Mouse (Mus musculus): ENCODE measurements around the gene Kalrn.
A peak's percentile ranks its signal among the peaks of the same experiment; 100 is the strongest.

Gene Kalrn

DNA sequence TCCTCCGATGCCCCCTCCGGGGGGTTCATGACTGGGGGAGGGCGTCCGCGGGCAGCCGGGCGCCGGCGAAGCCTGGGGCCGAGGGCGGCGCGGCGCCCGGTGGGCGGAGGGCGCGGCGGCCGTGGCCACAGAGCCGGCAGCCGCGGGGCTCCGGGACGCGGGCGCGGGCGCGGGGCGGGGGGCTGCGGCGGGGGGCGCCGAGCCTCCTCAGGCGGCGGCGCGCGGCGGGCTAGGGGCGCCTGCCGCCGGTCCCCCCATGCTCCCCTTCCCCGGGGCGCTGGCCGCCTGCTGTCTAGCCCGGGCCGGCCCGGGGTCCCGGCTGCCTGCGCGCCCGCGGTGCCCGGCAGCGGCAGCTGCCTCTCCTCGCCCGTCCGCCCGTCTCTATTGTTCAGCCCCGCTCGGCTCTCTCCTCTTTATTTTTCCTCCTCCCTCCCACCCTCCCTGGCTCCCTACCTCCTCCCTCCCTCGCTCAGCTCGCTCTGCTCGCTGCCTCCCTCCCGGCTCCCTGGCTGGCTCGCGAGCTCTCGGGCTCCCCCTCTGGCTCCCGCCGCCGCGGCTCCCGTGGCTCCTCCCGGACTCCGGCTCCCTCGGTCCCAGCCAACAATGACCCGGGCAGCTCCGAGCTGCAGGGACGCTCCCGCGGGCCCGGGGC is at the start of gene Kalrn:
Gene Kalrn, minus strand, starts transcription at position 382 of the 652 bp plus-strand sequence.
- peak; percentile 84 to 87 for DNase-seq

DNA sequence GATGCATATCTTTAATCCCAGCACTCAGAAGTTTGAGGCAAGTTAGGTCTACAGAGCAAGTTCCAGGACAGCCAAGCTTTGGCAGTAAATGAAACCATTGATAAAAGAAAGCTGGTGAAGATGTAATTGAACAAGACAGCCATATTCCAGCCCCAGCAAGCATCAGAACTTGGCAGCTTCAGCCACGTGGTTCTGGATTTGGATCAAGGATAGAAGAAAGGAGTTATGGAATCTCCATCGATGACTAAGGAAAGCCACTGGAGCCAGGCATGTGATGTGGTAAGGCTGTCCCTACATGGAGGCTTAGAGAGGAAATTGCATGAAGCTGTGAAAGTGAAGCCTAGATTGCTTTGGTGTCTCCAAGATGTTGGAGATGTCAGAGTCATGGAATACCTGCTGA is 40.7 kb upstream of the Kalrn start:
- no peak for DNase-seq

DNA sequence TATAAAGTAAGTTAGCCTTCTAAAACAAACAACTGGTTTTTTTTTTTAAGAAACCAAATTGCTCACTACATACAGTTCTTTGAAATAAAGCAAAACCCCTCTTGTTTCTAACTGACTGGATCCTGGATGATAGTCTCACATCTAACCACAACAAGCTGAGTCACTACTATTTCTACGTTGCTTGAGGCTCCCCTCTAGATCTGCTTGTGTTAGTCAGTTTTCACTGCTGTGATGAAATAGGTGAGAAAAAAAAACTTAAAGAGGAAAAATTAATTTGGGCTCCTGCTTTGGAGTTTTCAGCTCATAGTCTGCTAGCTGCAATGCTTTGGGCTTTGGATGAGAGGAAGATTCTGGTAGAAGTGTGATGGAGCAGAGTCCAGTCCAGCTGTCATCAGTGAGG is 36.8 kb upstream of the Kalrn start:
- no peak for DNase-seq

DNA sequence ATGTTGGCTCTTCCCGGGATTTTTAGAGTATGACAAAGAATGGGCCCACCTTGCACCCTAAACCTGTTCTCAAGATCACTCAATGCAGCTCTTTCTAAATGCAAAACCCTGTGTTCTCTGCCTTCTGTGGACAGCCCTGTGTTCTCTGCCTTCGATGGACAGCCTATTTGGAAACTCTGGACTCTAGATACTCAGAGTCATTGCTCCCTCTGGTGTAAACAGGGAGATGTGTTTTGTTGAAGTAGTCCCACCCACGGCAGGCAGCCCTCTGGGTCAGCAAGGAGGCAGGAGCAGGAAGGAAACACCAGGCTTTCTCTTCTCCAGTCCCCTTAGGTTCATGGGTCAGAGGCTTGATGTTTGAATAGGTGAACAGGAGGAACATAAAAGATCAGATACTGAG is 32.3 kb upstream of the Kalrn start:
- no peak for DNase-seq

DNA sequence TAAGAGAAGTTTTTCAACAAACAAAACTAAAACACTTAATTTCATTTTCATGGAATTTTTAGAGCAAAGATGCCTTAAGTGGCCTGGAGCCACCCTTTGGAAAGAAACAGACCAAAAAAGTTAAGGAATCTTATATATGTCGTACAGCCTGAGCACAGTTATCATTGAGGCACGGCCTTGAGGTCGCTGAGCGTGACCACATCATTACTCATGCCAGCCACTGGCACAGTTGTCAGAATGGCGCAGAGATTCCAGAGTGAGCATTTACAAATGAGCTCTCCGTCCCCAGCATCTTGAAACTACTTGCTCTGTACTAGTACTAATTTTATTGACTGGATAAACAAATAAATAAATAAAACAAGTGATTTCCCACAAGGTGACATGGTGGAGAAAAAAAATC is 30.5 kb upstream of the Kalrn start:
- no peak for DNase-seq

DNA sequence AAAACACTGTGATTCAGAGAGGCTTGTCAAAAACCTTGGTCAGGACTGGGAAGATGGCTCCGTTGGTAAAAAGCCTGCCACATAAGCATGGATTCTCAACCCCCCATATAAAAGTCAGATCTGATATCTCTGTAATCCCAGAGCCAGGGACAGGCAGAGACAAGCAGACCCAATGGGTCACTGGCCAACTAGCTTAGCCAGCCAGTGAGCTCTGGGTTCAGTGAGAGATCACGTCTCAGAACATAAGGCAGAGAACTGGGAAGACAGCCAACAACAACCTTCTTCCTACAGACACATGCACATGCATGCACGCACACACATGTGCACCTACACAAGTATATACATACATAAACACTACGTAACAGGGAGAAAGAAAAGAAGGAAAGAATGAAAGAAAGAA is 29.7 kb upstream of the Kalrn start:
- no peak for DNase-seq

DNA sequence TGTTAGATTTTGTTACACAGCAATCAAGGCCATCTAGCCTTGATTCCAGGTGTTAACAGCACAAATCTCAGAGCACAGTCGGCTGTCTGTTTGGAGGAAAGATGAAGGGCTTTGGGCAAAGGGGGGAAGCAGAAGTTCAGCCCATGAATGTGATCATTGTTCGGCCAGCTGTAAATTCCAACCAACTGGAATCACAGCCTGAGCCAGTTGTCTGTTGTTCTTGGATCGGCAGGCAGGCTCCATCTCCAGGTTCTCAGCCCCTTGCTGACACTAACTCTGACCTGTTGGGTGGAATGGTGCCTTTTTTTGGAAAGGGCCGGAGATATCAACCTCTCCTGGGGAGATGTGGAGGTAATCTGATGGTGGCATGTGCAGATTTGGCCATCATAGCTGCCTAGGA is 28.6 kb upstream of the Kalrn start:
- DNase-seq = no peak

DNA sequence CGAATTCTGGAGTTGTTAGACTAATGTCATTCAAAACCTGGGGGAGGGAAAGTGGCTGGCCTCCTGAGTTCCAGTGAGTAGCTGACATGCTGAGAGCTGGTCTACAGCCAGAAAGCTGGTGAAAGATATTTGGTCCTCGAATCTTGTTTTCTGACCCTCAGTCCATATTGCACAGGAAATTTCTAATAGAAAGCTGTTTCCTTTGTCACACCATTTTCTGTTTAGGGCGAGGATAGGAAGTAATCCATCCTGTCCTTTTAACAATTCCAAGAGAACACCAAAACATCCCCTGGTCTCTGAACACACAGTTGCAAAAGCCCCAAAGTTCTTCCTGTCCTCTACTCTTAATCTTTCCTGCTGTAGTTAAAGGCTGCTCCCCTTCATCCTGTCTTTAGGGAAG is 22.0 kb upstream of the Kalrn start:
- no peak for DNase-seq

DNA sequence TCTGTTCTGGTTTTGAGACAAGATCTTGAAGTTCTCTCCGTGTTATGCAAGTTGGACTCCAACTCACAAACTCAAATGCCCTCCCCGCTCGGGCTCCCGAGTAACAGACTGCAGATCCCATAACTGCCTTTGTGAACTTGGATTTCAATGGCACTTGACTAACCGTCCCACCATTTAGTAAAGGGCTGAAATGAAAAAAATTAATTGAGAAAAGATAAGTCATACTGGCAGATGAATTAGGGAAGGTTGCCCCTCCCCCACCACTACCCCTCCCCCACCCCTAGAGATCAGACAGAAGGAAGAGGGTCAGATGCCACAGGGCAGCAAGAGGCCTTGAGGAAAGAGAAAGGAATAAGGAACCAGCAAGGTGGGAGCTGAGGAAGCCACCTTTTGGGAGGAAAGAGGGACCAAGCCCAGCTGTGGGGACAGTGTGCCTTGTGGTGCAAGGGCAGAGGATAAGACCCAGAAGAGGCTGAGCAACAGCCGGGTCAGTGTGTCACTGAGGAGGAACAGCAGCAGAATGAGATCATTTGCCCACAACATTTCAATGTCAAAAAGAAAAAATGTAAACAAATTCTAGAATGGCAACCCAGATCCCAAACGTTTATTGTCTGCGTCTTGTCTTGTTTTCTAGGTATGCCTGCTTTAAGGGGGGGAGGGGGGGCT is 21.4 kb upstream of the Kalrn start:
- DNase-seq = no peak

DNA sequence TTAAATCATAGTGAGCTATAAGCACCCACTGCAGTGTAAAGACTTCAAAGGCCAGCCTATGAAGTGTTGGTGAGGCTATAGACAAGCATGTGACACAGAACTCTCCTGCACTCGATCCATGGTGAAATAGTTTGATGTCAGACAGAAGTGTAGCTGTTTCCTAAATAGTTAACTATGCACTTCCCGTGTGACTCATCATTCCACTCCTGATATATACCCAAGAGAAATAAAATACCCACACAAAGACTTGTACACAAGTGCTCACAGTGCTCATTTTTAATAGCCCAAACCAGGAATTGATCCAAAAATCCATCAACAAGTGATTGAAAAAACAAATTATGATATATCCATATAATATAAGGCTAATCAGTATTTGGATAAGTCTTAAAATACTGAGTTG is 19.4 kb upstream of the Kalrn start:
- no peak for DNase-seq

DNA sequence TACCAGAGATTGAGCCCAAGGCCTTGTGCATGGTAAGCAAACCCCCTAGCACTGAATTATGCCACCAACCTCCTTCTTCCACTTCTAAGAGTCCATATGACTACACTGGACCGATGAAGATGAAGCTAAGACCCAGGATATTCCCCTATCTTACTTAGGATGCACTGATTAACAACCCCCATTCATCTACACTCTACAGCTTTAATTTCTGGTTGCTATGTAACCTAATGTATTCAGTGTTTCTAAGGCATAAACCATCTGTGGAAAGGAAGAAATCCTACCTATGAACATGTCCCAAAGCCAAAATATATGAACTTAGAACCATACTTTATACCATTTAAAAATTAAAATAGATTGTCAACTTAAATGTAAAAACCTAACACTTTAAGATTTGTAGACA is 18.6 kb upstream of the Kalrn start:
- DNase-seq = no peak

DNA sequence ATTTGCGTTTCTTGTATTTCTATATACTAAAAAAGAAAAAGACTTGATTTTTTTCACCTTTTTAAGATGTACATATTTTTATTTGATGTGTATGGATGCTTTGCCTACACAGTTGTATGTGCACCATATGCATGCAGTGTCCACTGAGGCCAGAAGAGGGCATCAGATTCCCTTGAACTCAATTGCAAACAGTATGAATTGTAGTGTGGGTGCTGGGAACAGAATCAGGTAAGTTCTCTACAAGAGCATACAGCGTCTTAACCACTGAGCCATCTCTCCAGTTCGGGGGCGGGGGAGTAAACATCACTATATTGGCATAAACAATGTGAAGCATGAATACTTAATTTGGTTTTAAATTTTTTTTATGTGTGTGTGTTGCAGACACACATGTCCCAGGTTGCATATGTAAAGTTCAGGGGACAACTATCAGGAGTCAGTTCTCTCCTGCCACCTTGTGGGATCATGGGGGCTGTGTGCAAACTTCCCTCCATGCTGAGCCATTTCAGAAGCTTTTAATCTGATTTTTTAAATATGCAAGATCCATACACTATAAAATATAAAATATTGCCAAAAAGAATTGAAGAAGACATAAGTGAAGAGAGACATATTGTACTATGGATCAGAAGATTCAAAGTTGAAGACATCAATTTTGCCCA is 6.5 kb upstream of the Kalrn start:
- DNase-seq = no peak

DNA sequence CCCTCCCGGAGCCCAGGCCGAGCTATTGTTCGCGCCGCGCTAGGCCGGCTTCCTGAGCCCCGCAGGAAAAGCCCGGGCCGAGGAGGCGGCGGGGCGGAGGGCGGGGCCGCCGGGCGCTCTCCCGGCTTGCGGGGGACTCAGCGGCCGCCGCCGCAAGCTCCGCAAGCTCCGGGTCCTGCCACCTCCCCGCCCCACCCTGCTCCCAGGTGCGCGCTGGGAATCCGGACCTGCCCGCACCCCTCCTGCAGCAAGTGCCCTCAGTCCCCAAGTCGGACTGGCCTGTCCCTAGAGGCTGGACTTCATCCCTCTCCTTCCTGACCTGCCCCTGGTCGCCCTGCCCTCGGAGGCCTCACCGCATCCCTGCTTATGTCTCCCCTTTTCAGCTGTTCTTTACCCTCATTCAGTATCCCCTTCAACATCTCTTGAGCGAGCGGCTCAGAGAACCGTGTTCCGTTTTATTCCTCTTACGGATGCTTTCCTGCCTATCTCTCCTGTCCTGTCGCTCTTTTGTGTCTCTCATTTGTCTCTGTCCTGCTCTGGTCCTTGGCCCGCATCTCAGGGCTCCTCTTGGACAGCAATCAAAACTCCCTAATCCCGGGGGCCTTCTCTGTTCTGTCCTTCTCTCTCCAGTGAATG is 642 bp upstream of the Kalrn start:
- peak in 1 of 2 experiments; percentile 37 for DNase-seq

DNA sequence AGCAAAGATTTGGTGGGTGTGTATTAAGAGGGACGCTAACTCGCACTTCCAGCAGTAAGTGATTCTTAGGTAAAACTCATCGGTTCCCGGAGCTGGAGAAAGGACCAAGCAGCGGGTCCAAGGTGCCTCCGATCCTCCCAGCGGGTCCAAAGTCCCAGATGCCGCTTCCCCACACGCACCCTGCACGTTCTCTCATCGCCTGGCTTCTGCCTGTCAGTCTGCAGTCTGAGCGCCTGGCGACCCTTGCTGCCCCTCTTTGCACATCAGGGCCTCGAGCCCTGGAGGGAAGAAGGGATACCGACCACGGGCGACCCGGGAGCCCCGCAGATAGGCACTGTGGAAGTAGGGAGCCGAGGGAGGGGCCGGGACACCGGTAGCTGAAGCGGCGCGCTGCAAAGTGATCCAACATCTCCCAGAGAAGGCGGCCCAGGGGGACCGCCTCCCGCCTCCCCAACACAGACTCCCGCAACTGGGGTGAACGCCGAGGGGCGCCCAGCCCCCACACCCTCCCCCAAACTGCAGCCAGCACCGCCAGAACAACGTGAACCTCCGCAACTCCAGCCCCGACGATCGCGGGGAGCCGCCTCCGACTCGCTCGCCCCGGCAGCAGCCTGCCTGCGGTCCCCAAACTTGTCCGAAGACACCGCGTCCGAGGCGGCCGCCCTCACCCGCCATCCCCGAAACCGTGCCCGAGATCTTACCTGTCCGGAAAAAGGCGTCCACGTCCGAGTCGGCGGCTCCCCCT is 754 bp downstream of the Kalrn start:
- peak; percentile 16 to 28 for DNase-seq

DNA sequence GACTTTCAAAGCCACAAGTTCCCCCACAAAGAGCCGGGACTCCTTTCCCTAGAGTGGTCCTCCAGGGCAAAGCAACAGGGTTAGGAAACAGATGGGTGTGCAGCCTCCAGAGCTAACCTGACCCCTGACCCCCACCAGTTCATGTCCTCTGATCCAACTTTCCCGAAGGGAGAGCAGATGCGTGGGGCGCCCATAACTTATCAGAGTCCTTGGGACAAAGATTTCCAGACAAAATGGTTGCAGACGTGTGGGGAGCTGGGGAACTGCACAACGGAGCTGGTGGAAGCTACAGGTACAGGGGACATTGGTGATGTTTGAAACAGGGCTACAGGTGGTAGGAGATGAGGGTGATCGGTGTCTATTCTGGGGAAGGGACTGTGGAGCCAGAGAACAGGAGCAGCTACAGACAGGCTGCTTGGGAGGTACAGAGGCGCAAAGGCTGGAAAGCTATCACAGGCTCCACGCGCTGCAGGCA is 1.4 kb downstream of the Kalrn start:
- no peak for DNase-seq

DNA sequence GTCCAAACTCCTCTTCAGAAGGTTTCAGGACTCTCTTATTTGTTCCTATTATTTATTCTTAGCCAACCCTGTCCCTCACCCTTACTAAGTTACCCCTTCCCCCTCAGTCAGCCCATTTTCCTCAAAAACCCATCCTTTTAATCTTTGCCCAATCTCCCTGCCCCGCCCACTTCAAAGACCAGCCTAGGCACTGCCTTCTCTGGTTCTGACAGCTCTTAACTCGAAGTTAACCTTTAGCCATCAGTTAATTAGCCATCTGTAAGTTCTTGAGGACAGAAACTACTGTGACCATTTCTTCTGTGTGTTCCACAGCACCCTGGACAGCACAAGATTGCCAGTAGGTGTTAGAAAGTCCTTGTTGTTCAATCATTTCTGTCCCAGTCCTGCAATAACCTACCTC is 3.4 kb downstream of the Kalrn start:
- DNase-seq = no peak

DNA sequence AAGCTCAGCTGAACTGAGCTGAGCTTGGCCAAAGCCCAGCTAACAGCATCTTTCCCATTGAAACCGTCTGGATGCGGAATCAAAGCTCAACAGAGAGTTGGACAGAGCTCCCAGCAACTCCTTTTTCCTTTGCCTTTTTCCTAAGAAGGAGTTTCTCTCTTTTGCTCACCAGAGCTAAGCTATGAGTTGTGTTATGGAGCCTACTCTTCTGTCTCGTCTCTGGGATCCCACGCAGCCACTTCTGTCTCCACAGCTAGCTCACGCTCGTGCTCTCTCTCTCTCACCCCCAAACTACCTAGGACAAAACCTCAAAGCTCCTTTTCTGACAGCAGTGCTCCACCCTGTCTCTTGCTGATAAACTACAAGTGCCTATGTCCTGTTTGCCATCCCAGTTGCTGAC is 4.5 kb downstream of the Kalrn start:
- DNase-seq = no peak

DNA sequence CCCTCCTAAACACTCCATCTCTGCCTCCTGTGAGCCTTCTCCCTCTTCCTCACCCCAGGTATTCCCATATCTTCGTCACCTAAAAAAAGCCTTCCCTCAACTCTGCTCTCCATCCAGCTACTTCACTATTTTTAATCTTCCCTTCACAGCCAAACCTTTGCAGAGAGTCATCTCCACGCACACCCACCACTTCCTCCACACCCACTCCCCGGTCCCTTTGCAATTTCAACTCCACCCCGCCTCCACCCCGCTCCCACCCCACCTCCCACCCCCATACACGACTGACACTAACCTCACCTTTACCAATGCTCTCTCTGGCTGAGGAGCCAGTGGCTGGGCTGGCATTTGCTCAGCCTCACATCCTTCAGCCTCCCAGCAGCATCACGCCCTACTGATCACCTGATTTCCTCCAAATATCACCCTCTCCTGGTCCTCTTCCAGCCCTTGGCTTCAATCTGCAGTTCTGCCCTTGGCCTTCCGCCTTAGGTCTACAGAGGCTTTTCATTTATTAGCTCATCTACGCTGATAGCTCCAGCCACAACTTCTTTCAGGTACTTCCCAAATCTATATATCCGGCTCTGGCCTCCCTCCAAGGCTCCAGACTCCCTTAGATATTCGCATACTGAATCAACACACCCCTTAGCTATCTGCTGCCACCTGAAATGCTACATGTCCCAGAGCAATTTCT is 9.6 kb downstream of the Kalrn start:
- no peak for DNase-seq

DNA sequence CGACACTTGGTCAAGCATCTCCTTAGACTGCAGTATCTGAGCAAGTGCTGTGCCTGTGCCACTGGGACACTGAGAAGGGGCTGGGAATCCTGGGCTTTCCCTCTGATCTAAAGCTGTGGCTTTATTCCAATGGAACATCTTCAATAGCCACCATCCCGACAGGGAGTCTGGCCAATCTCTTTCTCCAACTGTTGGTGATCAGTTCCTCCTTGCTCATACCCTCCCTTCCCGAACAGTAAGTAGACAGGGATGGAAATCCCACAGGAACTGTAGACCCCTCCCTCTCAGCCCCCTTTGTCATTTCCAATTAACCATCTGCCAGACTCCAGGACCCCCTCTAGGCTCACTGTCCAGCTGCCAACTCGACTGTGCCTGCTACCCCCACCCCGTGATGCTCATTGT is 11.6 kb downstream of the Kalrn start:
- DNase-seq = no peak

DNA sequence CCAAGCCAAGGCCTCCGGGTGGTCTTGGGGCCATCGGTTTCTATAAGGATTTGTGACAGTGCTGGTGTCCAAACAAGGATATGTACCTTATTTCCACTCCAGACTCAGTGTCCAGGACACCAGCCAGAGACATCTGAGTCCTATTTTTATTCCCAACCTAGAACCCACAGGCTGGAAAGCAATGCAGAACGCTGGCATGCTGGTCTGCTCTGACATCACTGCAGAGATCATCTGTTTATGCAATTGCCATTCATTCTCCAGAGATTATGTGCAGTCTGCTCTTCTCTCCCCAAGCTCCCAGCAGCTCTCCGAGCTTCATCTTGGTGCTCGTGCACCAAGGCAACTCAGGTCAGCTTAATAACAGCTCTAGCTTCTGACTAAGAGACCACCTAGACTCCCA is 12.5 kb downstream of the Kalrn start:
- peak; percentile 19 to 28 for DNase-seq

DNA sequence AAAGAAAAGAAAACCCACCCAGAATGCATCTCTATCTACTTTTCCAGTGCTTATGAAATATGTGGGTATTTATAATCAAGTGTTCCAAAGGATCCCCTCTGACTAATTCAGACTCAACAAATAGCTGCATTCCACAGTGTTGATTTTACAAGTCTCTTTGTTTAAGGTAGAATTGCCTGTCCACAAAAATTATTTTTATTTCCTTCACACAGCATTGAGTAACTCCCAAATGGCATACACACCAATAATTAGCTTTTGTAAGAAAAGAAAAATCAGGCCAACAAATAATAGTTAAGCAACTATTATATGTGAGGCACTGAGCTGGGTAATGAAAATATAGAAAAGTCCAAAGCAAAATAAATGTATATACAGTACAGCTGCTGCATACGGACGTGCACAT is 12.9 kb downstream of the Kalrn start:
- DNase-seq = no peak

DNA sequence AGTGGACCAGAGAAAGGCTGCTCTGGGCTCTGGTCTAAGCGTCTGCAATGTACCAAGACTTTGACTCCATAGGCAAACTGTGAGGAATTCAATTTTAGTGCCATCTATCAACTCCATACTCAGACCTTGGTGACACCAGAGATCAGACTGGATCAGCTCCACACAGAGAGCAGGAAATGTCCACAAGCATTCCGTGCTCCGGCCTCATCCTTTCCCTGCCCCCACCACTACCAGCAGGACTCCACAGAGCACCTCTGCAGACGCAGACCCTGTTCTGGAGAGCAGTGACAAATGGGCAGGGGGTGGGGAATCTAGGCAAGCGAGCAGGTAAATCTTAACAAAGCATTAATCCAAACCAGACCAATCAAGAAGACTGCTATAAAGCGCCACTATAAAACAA is 15.4 kb downstream of the Kalrn start:
- no peak for DNase-seq

All from cerebellum, postnatal 36 days (tissue).